Mouse (Mus musculus) MEL (cell line): ENCODE data around the gene Atp13a3. TPM values are rescaled to one million over a fixed set of nuclear protein-coding genes. Genes with fewer than 3 reads are reported as not detected.

Experiments used
- DNase-seq: peaks from one replicate; pipeline ENCODE4 v3.0.0; 2011; ENCODE audit warnings: low read depth, low spot score
- H3K27ac ChIP-seq: 2 replicates; pipeline ENCODE4 v1.5.1; 2012; ENCODE audit warnings: low read depth, mild to moderate bottlenecking, control low read depth, low read length, moderate library complexity; ENCODE audit not compliant: control insufficient read depth
- H3K27me3 ChIP-seq, 2 experiments: fragments of 150-350 bp in 1 of 2; sonication (generic) in 1 of 2; 2 replicates each; pipeline ENCODE4 v1.6.1; 2012; ENCODE audit warnings: low read length in 2 of 2, mild to moderate bottlenecking in 2 of 2, improper control_type of control experiment in 1 of 2, moderate library complexity in 1 of 2; ENCODE audit not compliant: insufficient read depth in 2 of 2, control insufficient read depth in 1 of 2
- H3K36me3 ChIP-seq, 2 experiments: 2 replicates each; pipeline ENCODE4 v1.6.1; 2012 to 2014; ENCODE audit warnings: low read length in 2 of 2, improper control_type of control experiment in 1 of 2, inconsistent platforms in 1 of 2, mild to moderate bottlenecking in 1 of 2; ENCODE audit not compliant: insufficient read depth in 2 of 2, control insufficient read depth in 1 of 2
- H3K4me1 ChIP-seq, 2 experiments: fragments of 150-350 bp in 1 of 2; sonication (generic) in 1 of 2; 2 replicates each; pipeline ENCODE4 v1.6.1; 2012; ENCODE audit warnings: low read length in 2 of 2, improper control_type of control experiment in 1 of 2, mild to moderate bottlenecking in 1 of 2; ENCODE audit not compliant: insufficient read depth in 2 of 2, control insufficient read depth in 1 of 2
- H3K4me3 ChIP-seq, 2 experiments: fragments of 150-350 bp in 1 of 2; sonication (generic) in 1 of 2; 2 replicates each; pipeline ENCODE4 v1.5.1; 2012; ENCODE audit warnings: low read depth in 2 of 2, low read length in 2 of 2, mild to moderate bottlenecking in 2 of 2, moderate library complexity in 2 of 2, control low read depth in 1 of 2, improper control_type of control experiment in 1 of 2; ENCODE audit not compliant: control insufficient read depth in 1 of 2, insufficient read depth in 1 of 2
- H3K79me2 ChIP-seq: 2 replicates; pipeline ENCODE4 v1.6.1; 2012; ENCODE audit warnings: mild to moderate bottlenecking, low read length, moderate library complexity; ENCODE audit not compliant: control insufficient read depth, poor library complexity, insufficient read depth
- H3K9ac ChIP-seq: 2 replicates; pipeline ENCODE4 v1.6.1; 2012; ENCODE audit warnings: low read depth, mild to moderate bottlenecking, control low read depth, low read length, moderate library complexity; ENCODE audit not compliant: control insufficient read depth, poor library complexity, severe bottlenecking
- H3K9me3 ChIP-seq: fragments of 150-350 bp; sonication (generic); replicated peaks from 2 replicates; pipeline ENCODE4 v1.6.1; 2012; ENCODE audit warnings: mild to moderate bottlenecking, low read length, improper control_type of control experiment, moderate library complexity; ENCODE audit not compliant: insufficient read depth
- CHD1 ChIP-seq: IDR thresholded peaks from 2 replicates; pipeline ENCODE4 v1.6.1; 2012; ENCODE audit warnings: low read depth, mild to moderate bottlenecking, inconsistent platforms, low read length, improper control_type of control experiment
- CHD2 ChIP-seq: IDR thresholded peaks from 2 replicates; pipeline ENCODE4 v1.6.1; 2011; ENCODE audit warnings: low read length, improper control_type of control experiment
- CTCF ChIP-seq, 3 experiments: IDR thresholded peaks in 2 of 3; conservative IDR thresholded peaks in 1 of 3; 2 replicates each; pipeline ENCODE4 v1.5.1; 2011 to 2012; ENCODE audit warnings: low read length in 3 of 3, low read depth in 2 of 3, mild to moderate bottlenecking in 2 of 3, improper control_type of control experiment in 1 of 3, inconsistent platforms in 1 of 3, mixed read lengths in 1 of 3, moderate library complexity in 1 of 3; ENCODE audit not compliant: control insufficient read depth in 1 of 3, insufficient read depth in 1 of 3, poor library complexity in 1 of 3, severe bottlenecking in 1 of 3
- E2F4 ChIP-seq: IDR thresholded peaks from 2 replicates; pipeline ENCODE4 v1.6.1; 2011; ENCODE audit warnings: low read depth, low read length, improper control_type of control experiment, borderline replicate concordance
- ELF1 ChIP-seq: IDR thresholded peaks from 2 replicates; pipeline ENCODE4 v1.6.1; 2014; ENCODE audit warnings: low read depth, mild to moderate bottlenecking, inconsistent platforms, low read length, improper control_type of control experiment, moderate library complexity
- EP300 ChIP-seq, 2 experiments: IDR thresholded peaks; 2 replicates each; pipeline ENCODE4 v1.6.1; 2011; ENCODE audit warnings: improper control_type of control experiment in 2 of 2, low read length in 2 of 2, low read depth in 1 of 2, mild to moderate bottlenecking in 1 of 2
- ETS1 ChIP-seq: IDR thresholded peaks from 2 replicates; pipeline ENCODE4 v1.6.1; 2012; ENCODE audit warnings: low read depth, mild to moderate bottlenecking, inconsistent platforms, low read length, improper control_type of control experiment, moderate library complexity
- GABPA ChIP-seq: IDR thresholded peaks from 2 replicates; pipeline ENCODE4 v1.6.1; 2012; ENCODE audit warnings: low read depth, mild to moderate bottlenecking, inconsistent platforms, low read length, improper control_type of control experiment, moderate library complexity
- GATA1 ChIP-seq: IDR thresholded peaks from 2 replicates; pipeline ENCODE4 v1.6.1; 2011; ENCODE audit warnings: low read depth, low read length, improper control_type of control experiment
- HCFC1 ChIP-seq: IDR thresholded peaks from 2 replicates; pipeline ENCODE4 v1.6.1; 2012; ENCODE audit warnings: low read depth, mild to moderate bottlenecking, inconsistent platforms, low read length, improper control_type of control experiment, moderate library complexity
- KAT2A ChIP-seq: conservative IDR thresholded peaks from 2 replicates; pipeline ENCODE4 v1.6.1; 2012; ENCODE audit warnings: low read depth, low read length, improper control_type of control experiment, inconsistent platforms
- MAX ChIP-seq: IDR thresholded peaks from 2 replicates; pipeline ENCODE4 v1.6.1; 2011; ENCODE audit warnings: low read length, improper control_type of control experiment
- MAZ ChIP-seq: IDR thresholded peaks from 2 replicates; pipeline ENCODE4 v1.6.1; 2012; ENCODE audit warnings: low read depth, mild to moderate bottlenecking, inconsistent platforms, low read length, improper control_type of control experiment
- MXI1 ChIP-seq: IDR thresholded peaks from 2 replicates; pipeline ENCODE4 v1.6.1; 2011; ENCODE audit warnings: mild to moderate bottlenecking, low read depth, low read length, improper control_type of control experiment
- MYB ChIP-seq: IDR thresholded peaks from 2 replicates; pipeline ENCODE4 v1.6.1; 2011; ENCODE audit warnings: mild to moderate bottlenecking, low read depth, low read length, improper control_type of control experiment
- MYC ChIP-seq: IDR thresholded peaks from 2 replicates; pipeline ENCODE4 v1.6.1; 2011; ENCODE audit warnings: low read depth, mild to moderate bottlenecking, low read length, improper control_type of control experiment, moderate library complexity
- NELFE ChIP-seq: IDR thresholded peaks from 2 replicates; pipeline ENCODE4 v1.6.1; 2011; ENCODE audit warnings: low read depth, low read length, improper control_type of control experiment
- NRF1 ChIP-seq: IDR thresholded peaks from 2 replicates; pipeline ENCODE4 v1.6.1; 2014; ENCODE audit warnings: low read depth, mild to moderate bottlenecking, inconsistent platforms, low read length, improper control_type of control experiment, moderate library complexity; ENCODE audit not compliant: poor library complexity, insufficient read depth, severe bottlenecking
- POLR2AphosphoS2 ChIP-seq: IDR thresholded peaks from 2 replicates; pipeline ENCODE4 v1.6.1; 2011; ENCODE audit warnings: low read length, improper control_type of control experiment
- POLR2AphosphoS5 ChIP-seq: IDR thresholded peaks from 2 replicates; pipeline ENCODE4 v1.6.1; 2012; ENCODE audit warnings: low read depth, borderline replicate concordance, mild to moderate bottlenecking, inconsistent platforms, low read length, moderate library complexity, mixed read lengths
- RAD21 ChIP-seq: IDR thresholded peaks from 2 replicates; pipeline ENCODE4 v1.6.1; 2011; ENCODE audit warnings: mild to moderate bottlenecking, low read depth, low read length, improper control_type of control experiment
- RCOR1 ChIP-seq: IDR thresholded peaks from 2 replicates; pipeline ENCODE4 v1.6.1; 2012; ENCODE audit warnings: low read depth, mild to moderate bottlenecking, inconsistent platforms, low read length, improper control_type of control experiment
- SIN3A ChIP-seq: IDR thresholded peaks from 2 replicates; pipeline ENCODE4 v1.6.1; 2012; ENCODE audit warnings: low read length, improper control_type of control experiment, inconsistent platforms
- SMC3 ChIP-seq: IDR thresholded peaks from 2 replicates; pipeline ENCODE4 v1.6.1; 2011; ENCODE audit warnings: low read depth, low read length, improper control_type of control experiment
- TAL1 ChIP-seq: IDR thresholded peaks from 2 replicates; pipeline ENCODE4 v1.6.1; 2012; ENCODE audit warnings: mild to moderate bottlenecking, inconsistent platforms, low read length, moderate library complexity, mixed read lengths
- TBP ChIP-seq: IDR thresholded peaks from 2 replicates; pipeline ENCODE4 v1.8.0; 2011; ENCODE audit warnings: low read depth, low read length, improper control_type of control experiment
- TCF12 ChIP-seq: IDR thresholded peaks from 2 replicates; pipeline ENCODE4 v1.6.1; 2014; ENCODE audit warnings: low read depth, mild to moderate bottlenecking, inconsistent platforms, low read length, improper control_type of control experiment, moderate library complexity
- USF1 ChIP-seq: IDR thresholded peaks from 2 replicates; pipeline ENCODE4 v1.6.1; 2014; ENCODE audit warnings: low read depth, mild to moderate bottlenecking, inconsistent platforms, low read length, improper control_type of control experiment, moderate library complexity
- ZC3H11A ChIP-seq: IDR thresholded peaks from 2 replicates; pipeline ENCODE4 v1.6.1; 2012; ENCODE audit warnings: low read depth, mild to moderate bottlenecking, inconsistent platforms, low read length, improper control_type of control experiment
- ZKSCAN1 ChIP-seq: IDR thresholded peaks from 2 replicates; pipeline ENCODE4 v1.6.1; 2012; ENCODE audit warnings: low read depth, mild to moderate bottlenecking, inconsistent platforms, low read length, improper control_type of control experiment, moderate library complexity
- ZMIZ1 ChIP-seq: IDR thresholded peaks from 2 replicates; pipeline ENCODE4 v1.6.1; 2012; ENCODE audit warnings: low read depth, mild to moderate bottlenecking, inconsistent platforms, low read length, improper control_type of control experiment, moderate library complexity
- ZNF384 ChIP-seq: IDR thresholded peaks from 2 replicates; pipeline ENCODE4 v1.6.1; 2012; ENCODE audit warnings: low read depth, mild to moderate bottlenecking, inconsistent platforms, low read length, improper control_type of control experiment
- polyA plus RNA-seq, 2 experiments: library from polyadenylated mRNA; stranded (reverse) in 1 of 2; unstranded in 1 of 2; fragments of >175 nt in 1 of 2; fragments of >200 nt in 1 of 2; gene quantifications; 2 replicates each; pipeline versions ENCODE4 v1.2.1 to v1.2.4; 2012; ENCODE audit warnings: low replicate concordance in 2 of 2, low read depth in 1 of 2; ENCODE audit not compliant: insufficient read length in 2 of 2, insufficient read depth in 1 of 2, missing spikeins in 1 of 2
- total RNA-seq: library from RNA; depleted of rRNA; stranded (reverse); fragments of 300-350 nt; gene quantifications from 2 replicates; pipeline ENCODE4 v1.2.3, GENCODE M21; 2012

Atp13a3 gene
- total and polyA plus RNA-seq, 3 experiments, result 93.3 to 120 (median 117) TPM

DNA sequence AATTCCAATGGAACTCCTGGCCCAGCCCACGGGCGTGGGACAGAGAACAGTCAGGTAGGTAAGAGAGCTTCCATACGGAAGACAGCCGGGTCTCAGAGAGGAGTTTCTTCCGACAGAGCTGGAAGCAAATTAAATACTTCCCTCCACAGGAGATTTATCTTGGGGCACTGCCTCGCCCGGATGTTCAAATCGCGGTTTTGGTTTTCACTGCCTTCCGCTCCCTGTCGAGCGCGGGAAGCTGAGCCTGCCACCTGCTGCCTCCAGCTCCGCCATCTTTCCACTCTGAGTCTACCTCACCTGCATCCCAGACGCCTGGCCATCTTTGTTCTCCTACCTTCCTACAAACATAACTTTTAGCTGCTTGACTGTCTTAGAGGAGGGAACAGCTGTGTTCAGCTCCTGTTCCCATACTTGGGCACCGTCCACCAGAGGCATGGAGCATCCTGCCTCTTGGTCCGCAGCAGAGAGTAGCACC lies 16.5 kb downstream of the Atp13a3 start (continued):
- TF ChIP-seq EP300 (IDR thresholded peaks at IDR 0.05; ENCODE audit: low read depth in 1 of 2, low read length in 2 of 2), result peak; percentile 30 to 84; a peak in 3 of 4 replicates
- peak; percentile 76 for TF ChIP-seq ZMIZ1
- peak; percentile 78; the same call in 1 of the 2 replicates for TF ChIP-seq ETS1
- TF ChIP-seq SIN3A, result no peak
- no peak for TF ChIP-seq CHD2
- TF ChIP-seq USF1, result no peak
- peak; percentile 100 for TF ChIP-seq E2F4
- no peak; the same call in 1 of the 2 replicates for TF ChIP-seq ZNF384
- TF ChIP-seq CHD1, result peak; percentile 93; the same call in 1 of the 2 replicates
- TF ChIP-seq KAT2A, result no peak
- TF ChIP-seq ZC3H11A, result no peak
- TF ChIP-seq POLR2AphosphoS5, result no peak; the same call in 1 of the 2 replicates
- TF ChIP-seq SMC3, result no peak

DNA sequence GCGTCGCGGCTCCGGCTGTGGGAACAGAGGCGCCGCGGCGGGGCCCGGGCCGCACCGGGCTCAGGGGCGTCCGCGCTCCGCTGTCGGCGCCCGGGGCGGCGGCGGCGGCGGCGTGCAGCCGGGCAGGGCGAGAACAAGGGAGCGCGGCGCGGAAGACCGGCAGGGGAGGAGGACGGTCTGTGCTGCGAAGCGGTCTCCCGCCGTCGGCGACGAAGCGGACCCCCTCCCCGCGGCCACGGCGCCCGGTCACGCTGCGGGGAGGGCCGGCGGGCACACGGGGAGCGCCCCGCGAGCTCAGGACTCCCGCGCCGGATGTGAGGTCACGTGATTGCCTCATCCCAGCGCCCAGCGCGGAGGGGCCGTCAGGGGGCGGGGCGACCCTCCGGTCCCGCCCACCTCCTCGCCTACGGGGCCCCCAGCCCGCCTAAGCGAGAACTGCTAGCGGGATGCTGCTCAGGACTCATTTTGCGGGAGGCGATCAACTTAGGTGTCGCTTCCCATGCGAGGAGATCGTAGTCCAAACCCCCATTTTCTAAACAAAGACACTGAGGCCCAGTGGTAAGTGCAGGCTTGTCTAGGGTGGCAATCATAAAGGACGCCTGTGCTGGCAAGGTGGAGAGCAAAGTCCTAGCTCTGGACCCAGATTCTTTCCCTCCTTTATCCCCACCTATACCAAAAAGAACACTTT lies 17.1 kb downstream of the Atp13a3 start:
- peak overlapping the region; percentile 98 for H3K27ac ChIP-seq
- peaks cover 26 to 37% of the 10 kb centered on the region in 2 experiments for H3K36me3 ChIP-seq
- peaks cover 4 to 29% of the 10 kb centered on the region in 2 experiments for H3K4me1 ChIP-seq
- peaks cover 46% of the 10 kb centered on the region for H3K79me2 ChIP-seq
- H3K4me3 ChIP-seq, result peak overlapping the region; percentile 73 to 99
- DNase-seq, result peak; percentile 94
- H3K9me3 ChIP-seq, result no peaks in the 10 kb centered on the region
- H3K27me3 ChIP-seq, result no peaks in the 10 kb centered on the region
- H3K9ac ChIP-seq, result peak overlapping the region; percentile 98
- TF ChIP-seq MAX (peak; percentile 73), HCFC1 (peak; percentile 73), TCF12 (no peak; the same call in 1 of the 2 replicates), RAD21 (no peak), ELF1 (0 out of 2 replicates have a peak, but pooled peaks have one; percentile 7), MYC (no peak), POLR2AphosphoS5 (peak; percentile 51; the same call in 1 of the 2 replicates), KAT2A (no peak), CHD2 (no peak), ZKSCAN1 (no peak), GATA1 (no peak), MXI1 (peak; percentile 25; the same call in 1 of the 2 replicates), SMC3 (peak; percentile 18; the same call in 1 of the 2 replicates), CTCF (IDR thresholded peaks at IDR 0.05 in 2 of 3, conservative IDR thresholded peaks at IDR 0.05 in 1 of 3; ENCODE audit: control insufficient read depth in 1 of 3, insufficient read depth in 1 of 3, low read depth in 2 of 3, low read length in 3 of 3, poor library complexity in 1 of 3, severe bottlenecking in 1 of 3) (no peak; a peak in 1 of 6 replicates), ZMIZ1 (peak; percentile 97; the same call in 1 of the 2 replicates), MAZ (peak; percentile 88), RCOR1 (no peak), MYB (no peak), SIN3A (peak; percentile 32; the same call in 1 of the 2 replicates), E2F4 (no peak), NELFE (peak; percentile 75), CHD1 (peak; percentile 42; the same call in 1 of the 2 replicates), ETS1 (no peak; the same call in 1 of the 2 replicates), NRF1 (no peak), GABPA (no peak), ZC3H11A (no peak), TBP (peak; percentile 58; the same call in 1 of the 2 replicates), POLR2AphosphoS2 (peak; percentile 88; the same call in 1 of the 2 replicates), TAL1 (no peak), USF1 (peak; percentile 94)
